Mouse (Mus musculus): Measurements from ENCODE around the gene Smco4.
A peak's percentile ranks its signal among the peaks of the same experiment; 100 is the strongest.
"Not testable (repeated sequence)": the region's sequence is repeated elsewhere in the genome, so short reads cannot be mapped to it uniquely, and the experiment has no call there.

Smco4 gene

GRCm38 (mm10) chr9:15493235-15493924 is at the start of gene Smco4:
Smco4 (plus strand) TSS chr9:15493432.
- DNase-seq (ENCODE audit: inconsistent age in 2 of 2, low spot score in 1 of 2): peak; percentile 87 to 94

- DNase-seq (ENCODE audit: inconsistent age in 2 of 2, low spot score in 1 of 2): no peak
These were observed 45.8 kb upstream of the Smco4 start for GRCm38 (mm10) chr9:15447397-15447796.

GRCm38 (mm10) chr9:15450921-15451320 is 42.3 kb upstream of the Smco4 start:
- no peak for DNase-seq (ENCODE audit: inconsistent age in 2 of 2, low spot score in 1 of 2)

- no peak for DNase-seq (ENCODE audit: inconsistent age in 2 of 2, low spot score in 1 of 2)
These were observed 21.0 kb upstream of the Smco4 start for GRCm38 (mm10) chr9:15472256-15472655.

- no peak for DNase-seq (ENCODE audit: inconsistent age in 2 of 2, low spot score in 1 of 2)
These were observed 20.0 kb upstream of the Smco4 start for GRCm38 (mm10) chr9:15473206-15473605.

GRCm38 (mm10) chr9:15477556-15477955 is 15.7 kb upstream of the Smco4 start:
- DNase-seq (ENCODE audit: inconsistent age in 2 of 2, low spot score in 1 of 2): no peak

- DNase-seq (ENCODE audit: inconsistent age in 2 of 2, low spot score in 1 of 2): no peak
These were observed 5.4 kb upstream of the Smco4 start for GRCm38 (mm10) chr9:15487682-15488424.

- DNase-seq (ENCODE audit: inconsistent age in 2 of 2, low spot score in 1 of 2): no peak
These were observed 3.9 kb upstream of the Smco4 start for GRCm38 (mm10) chr9:15489293-15489692.

- no peak for DNase-seq (ENCODE audit: inconsistent age in 2 of 2, low spot score in 1 of 2)
These were observed 2.7 kb upstream of the Smco4 start for GRCm38 (mm10) chr9:15490331-15491100.

- DNase-seq (ENCODE audit: inconsistent age in 2 of 2, low spot score in 1 of 2): no peak
These were observed 1.5 kb upstream of the Smco4 start for GRCm38 (mm10) chr9:15491686-15492085.

- no peak for DNase-seq (ENCODE audit: inconsistent age in 2 of 2, low spot score in 1 of 2)
These were observed 831 bp upstream of the Smco4 start for GRCm38 (mm10) chr9:15492401-15492800.

GRCm38 (mm10) chr9:15493925-15494558 is 810 bp downstream of the Smco4 start:
- DNase-seq (ENCODE audit: inconsistent age in 2 of 2, low spot score in 1 of 2): peak; percentile 80 to 92

- DNase-seq (ENCODE audit: inconsistent age in 2 of 2, low spot score in 1 of 2): not testable (repeated sequence)
These were observed 2.0 kb downstream of the Smco4 start for GRCm38 (mm10) chr9:15495281-15495680.

- DNase-seq (ENCODE audit: inconsistent age in 2 of 2, low spot score in 1 of 2): no peak
These were observed 2.8 kb downstream of the Smco4 start for GRCm38 (mm10) chr9:15495921-15496577.

GRCm38 (mm10) chr9:15500025-15500424 is 6.8 kb downstream of the Smco4 start:
- DNase-seq (ENCODE audit: inconsistent age in 2 of 2, low spot score in 1 of 2): no peak

- no peak for DNase-seq (ENCODE audit: inconsistent age in 2 of 2, low spot score in 1 of 2)
These were observed 8.4 kb downstream of the Smco4 start for GRCm38 (mm10) chr9:15501319-15502256.

GRCm38 (mm10) chr9:15502476-15502875 is 9.2 kb downstream of the Smco4 start:
- DNase-seq (ENCODE audit: inconsistent age in 2 of 2, low spot score in 1 of 2): no peak

GRCm38 (mm10) chr9:15503307-15503706 is 10.1 kb downstream of the Smco4 start:
- DNase-seq (ENCODE audit: inconsistent age in 2 of 2, low spot score in 1 of 2): peak in 1 of 2 experiments; percentile 74

- DNase-seq (ENCODE audit: inconsistent age in 2 of 2, low spot score in 1 of 2): no peak
These were observed 10.6 kb downstream of the Smco4 start for GRCm38 (mm10) chr9:15503827-15504226.

- DNase-seq (ENCODE audit: inconsistent age in 2 of 2, low spot score in 1 of 2): no peak
These were observed 12.1 kb downstream of the Smco4 start for GRCm38 (mm10) chr9:15505288-15505687.

All from adrenal gland, adult (tissue).